Mouse (Mus musculus) heart, adult 8-10 months (tissue): Measurements from ENCODE around the gene Kdm1b. TPM values are rescaled to one million over a fixed set of nuclear protein-coding genes. Genes with fewer than 3 reads are reported as not detected.
A peak's percentile ranks its signal among the peaks of the same experiment; 100 is the strongest.

Experiments used
- DNase-seq: peaks from one replicate; pipeline ENCODE4 v3.0.0; 2022; ENCODE audit warnings: low spot score
- total RNA-seq, 4 experiments: library from RNA; stranded (reverse); gene quantifications; 2 replicates each; pipeline ENCODE4 v1.2.4; 2022

Kdm1b gene
- total RNA-seq, 4 experiments from 2014 or later = 9.0 to 12.2 (median 11.1) TPM

- no peak for DNase-seq
These were observed 19.5 kb downstream of the Kdm1b start for GRCm38 (mm10) chr13:47062756-47063155.

GRCm38 (mm10) chr13:47063985-47064760 is 20.9 kb downstream of the Kdm1b start:
- DNase-seq = no peak

- no peak for DNase-seq
These were observed 23.2 kb downstream of the Kdm1b start for GRCm38 (mm10) chr13:47066516-47066915.

DNA sequence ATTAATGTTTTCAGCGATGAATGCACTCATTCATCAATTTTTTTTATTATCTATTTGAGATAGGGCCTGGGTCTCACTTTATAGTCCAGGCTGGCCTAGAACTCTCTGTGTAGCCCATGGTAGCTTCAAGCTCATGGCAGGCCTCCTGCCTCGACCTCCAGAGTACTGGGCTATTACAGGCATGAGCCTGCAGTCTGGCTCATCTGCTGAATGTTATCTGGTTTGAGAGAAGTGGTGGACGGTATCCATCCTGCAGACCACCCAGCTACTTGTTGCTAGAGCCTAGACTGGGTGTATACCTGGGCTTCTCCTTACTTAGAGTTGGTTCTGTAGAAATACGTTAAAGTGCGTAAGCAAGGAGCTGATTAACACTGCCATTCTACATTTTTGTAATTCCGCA is 23.7 kb downstream of the Kdm1b start:
- DNase-seq = no peak

DNA sequence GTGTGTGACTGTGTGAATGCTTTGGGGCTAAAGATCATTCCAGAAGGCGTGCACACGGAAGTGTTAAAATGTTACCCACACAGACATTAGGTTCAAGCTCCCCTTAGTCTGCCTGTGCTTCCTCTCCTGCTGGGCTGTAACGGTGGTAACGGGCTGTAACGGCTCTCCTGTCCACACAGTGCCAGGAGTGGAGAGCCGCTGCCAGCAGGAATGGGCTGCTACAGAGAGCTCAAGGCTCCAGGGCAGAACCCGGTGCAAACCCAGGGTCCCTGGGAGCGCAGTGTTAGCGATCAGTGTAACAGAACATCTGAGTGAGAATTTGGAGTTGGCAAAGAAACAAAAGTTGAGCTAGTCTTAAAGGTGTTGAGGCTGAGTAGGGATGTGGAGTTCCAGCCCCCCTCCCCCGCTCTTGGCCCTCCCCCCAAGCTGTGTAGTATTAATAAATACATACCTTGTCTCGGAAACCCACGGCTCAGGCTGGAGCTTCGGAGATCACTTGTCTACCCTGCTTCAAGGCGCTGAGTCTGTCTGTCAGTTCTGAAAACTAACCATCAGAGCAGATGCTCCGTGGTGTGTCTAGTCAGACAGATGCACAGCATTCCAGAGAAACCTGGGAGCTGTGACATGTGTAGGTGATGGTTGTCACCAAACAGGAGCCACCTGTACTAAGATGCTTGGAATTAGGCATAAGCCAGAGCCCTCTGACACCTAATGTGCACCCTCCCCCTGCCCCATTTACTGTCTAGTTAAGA is 27.2 kb downstream of the Kdm1b start:
- DNase-seq = no peak

- DNase-seq = no peak
These were observed 28.6 kb downstream of the Kdm1b start for GRCm38 (mm10) chr13:47071871-47072270.

GRCm38 (mm10) chr13:47072484-47072883 is 29.2 kb downstream of the Kdm1b start:
- no peak for DNase-seq

- no peak for DNase-seq
These were observed 32.9 kb downstream of the Kdm1b start for GRCm38 (mm10) chr13:47076156-47076555.

GRCm38 (mm10) chr13:47077367-47077766 is 34.1 kb downstream of the Kdm1b start:
- no peak for DNase-seq

DNA sequence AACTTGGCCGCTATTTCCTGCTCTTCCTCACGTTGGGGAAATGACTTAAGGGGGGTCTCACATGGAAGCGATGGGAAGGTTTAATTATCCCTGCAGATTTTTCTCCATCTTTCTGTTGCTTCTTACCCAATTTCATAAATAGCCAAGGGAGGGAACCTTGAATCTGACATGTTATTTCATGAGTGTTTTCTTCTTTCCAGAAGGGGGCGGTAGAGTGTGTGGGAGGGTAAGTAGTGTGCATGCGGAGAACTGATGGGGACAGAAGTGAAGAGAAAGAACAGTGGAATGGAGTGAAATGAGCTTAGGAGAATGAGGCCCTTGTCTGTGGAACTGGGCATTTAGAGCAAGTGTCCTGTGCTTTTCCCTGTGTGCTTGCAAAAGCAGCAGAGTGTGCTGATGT is 35.5 kb downstream of the Kdm1b start:
- no peak for DNase-seq

- no peak for DNase-seq
These were observed 37.7 kb downstream of the Kdm1b start for GRCm38 (mm10) chr13:47080905-47081505.

DNA sequence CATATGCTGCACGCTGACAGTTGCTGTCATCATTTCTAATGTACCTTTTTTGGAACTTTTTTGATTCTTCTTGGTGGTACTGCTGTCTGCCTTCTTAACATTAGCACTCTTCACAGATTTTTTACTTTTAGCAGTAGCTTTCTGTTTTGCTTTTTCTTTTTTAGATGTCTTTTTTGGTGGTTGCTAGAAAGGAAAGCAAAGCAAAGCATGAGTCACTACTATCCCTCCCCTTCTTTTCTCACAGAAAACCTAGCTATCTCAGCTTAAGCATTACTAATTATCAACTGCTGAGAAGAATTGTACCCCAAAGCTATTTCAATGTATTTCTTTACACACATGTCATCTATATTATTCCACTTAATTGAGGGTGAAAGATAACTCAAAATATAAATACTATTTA is 45.1 kb downstream of the Kdm1b start:
- DNase-seq = no peak

GRCm38 (mm10) chr13:47089271-47089670 is 46.0 kb downstream of the Kdm1b start:
- DNase-seq = no peak

GRCm38 (mm10) chr13:47093791-47094190 is 50.5 kb downstream of the Kdm1b start:
- DNase-seq = no peak

DNA sequence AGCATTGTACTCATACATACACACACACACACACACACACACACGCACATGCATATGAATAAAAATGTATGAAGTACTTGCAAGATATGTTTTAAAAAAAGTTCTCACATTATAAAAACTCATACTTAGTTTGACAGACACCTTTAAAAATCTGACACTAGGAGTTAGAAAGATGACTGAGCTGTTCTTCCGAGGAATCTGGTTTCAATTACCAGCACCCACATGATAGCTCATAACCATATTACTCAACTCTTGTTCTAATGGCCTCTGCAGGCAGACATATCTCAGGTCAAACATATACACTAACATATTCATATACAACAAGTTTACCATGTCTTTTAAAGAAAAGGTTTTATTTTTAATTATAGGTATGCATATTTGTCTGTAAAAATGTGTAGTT is 53.3 kb downstream of the Kdm1b start:
- no peak for DNase-seq

GRCm38 (mm10) chr13:47099265-47099664 is 56.0 kb downstream of the Kdm1b start:
- no peak for DNase-seq

- no peak for DNase-seq
These were observed 57.3 kb downstream of the Kdm1b start for GRCm38 (mm10) chr13:47100587-47100986.

GRCm38 (mm10) chr13:47104146-47104545 is 60.8 kb downstream of the Kdm1b start:
- DNase-seq = no peak

DNA sequence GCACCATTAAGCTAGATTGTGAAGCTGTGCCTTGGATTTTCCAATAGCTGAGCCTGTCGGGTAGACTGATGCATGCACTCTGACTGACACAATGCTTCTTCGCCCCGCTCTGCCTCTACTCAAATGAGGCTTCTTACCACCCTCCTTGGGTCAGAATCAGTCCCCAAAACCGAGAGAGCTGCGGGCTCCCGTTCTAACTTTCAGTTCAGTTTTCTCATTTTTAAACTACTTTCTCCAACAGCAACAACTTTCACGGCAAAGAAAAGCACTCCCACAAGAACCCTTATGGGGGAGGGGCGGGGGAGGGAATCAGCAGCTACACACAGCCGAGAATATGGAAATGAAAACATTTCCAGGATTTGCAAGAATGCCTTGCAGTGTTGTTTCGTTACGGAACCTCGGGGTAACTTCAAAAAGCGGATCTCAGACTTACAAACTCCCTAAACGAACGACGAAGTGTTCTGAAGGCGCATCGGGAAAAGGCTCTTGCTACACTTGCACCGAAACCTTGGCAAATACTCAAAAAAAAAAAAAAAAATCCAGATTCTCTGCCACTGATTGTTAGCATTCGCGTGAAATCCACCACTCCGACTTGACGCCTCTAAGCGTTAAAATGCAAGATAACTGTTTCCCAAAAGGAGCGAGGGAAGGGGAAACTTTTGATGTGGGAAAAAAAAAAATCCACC is 61.7 kb downstream of the Kdm1b start:
- peak; percentile 18 for DNase-seq

- peak; percentile 83 for DNase-seq
These were observed 62.6 kb downstream of the Kdm1b start, which contains the start of gene Dek for GRCm38 (mm10) chr13:47105711-47106579. TSS of gene Dek (minus strand) at chr13:47106201.

DNA sequence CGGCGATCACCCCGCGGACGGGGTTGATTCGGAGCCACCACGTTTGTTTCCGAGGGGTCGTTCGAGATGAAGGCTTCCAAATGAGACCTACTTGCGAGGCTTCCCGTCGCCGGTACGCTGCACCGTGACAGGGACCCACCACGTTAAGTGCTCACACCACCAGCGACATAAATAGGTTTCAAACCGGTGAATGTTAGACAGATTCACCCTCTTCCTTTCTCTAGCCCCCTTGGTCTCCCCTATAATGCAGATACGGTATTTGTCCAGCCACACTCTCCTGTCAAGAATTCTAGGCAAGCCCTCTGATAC is 63.2 kb downstream of the Kdm1b start:
- DNase-seq = no peak
